Mouse (Mus musculus): ENCODE data around the gene Ube2a.

Ube2a gene

DNA sequence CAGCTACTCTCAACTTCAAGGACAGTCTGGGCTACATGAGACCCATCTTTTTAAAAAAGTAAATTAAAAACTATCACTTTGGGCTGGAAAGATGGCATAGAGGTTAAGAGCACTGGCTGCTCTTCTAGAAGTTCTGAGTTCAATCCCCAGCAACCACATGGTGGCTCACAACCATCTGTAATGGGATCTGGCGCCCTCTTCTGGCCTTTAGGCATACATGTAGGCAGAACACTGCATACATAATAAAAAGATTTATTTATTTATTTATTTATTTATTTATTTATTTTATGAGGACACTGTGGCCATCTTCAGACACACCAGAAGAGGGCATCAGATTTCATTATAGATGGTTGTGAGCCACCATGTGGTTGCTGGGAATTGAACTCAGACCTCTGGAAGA, 25.2 kb downstream of the Ube2a start:
- peak in 1 of 2 experiments; percentile 42 for DNase-seq (ENCODE audit: inconsistent age in 2 of 2, low spot score in 1 of 2)

DNA sequence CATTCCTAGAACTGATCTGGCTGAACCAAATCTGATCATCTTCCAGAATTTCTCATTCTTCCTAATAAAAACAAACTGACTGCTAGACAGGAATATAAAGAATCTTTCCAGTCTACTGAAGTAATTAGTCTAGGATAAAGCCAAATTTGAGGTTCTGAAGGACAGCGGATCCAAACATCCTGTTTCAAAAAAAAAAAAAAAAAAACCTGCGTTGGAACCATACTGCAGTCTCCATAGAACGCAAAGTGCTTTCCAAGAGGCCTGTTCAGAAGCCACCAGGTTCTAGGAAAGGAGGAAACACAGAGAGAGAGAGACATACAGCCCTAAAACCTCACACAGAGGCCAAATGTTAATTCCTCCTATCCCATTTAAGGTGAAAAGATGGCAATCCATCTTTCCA, 28.0 kb downstream of the Ube2a start:
- DNase-seq (ENCODE audit: inconsistent age in 2 of 2, low spot score in 1 of 2): no peak

DNA sequence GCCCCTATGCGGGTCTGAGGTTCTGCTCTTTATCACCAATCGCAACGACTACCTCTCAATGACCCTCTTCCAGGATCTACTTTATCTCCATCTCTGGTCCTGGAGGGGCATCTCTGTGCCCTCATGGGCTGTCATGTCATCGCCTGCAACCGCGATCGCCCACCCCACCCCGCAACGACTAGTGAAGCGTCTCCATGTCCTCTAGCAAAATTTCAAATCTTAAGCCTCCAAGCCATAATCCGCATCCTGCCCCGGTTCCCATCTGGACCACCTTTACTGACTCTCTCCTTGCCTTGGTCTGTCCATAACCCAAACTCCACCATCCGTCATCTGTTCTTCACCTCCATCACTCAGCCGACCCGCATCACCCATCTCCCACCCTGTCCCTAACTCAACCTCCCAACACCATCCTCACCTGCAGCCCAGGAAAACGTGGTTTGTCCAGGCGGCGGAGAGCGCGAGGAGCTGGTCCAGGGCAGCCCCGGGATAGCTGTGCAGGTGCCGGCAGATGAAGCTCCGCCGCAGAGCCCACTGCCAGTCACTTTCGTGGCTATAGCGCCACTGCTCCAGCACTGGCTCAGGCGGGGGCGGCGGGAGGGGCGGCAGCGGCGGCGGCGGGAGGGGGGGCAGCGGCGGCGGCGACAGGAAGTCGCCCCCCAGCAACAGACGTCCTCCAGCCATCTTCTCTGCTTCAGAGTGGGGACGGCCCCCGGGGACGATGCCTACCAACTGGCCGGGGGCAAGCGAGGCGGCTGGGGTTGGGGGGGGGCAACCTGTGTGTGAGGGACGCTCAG, 28.8 kb downstream of the Ube2a start, which contains the start of gene Nkrf:
Nkrf (minus strand) TSS at position 579 of the 794 bp plus-strand sequence.
- peak; percentile 37 to 64 for DNase-seq (ENCODE audit: inconsistent age in 2 of 2, low spot score in 1 of 2)

DNA sequence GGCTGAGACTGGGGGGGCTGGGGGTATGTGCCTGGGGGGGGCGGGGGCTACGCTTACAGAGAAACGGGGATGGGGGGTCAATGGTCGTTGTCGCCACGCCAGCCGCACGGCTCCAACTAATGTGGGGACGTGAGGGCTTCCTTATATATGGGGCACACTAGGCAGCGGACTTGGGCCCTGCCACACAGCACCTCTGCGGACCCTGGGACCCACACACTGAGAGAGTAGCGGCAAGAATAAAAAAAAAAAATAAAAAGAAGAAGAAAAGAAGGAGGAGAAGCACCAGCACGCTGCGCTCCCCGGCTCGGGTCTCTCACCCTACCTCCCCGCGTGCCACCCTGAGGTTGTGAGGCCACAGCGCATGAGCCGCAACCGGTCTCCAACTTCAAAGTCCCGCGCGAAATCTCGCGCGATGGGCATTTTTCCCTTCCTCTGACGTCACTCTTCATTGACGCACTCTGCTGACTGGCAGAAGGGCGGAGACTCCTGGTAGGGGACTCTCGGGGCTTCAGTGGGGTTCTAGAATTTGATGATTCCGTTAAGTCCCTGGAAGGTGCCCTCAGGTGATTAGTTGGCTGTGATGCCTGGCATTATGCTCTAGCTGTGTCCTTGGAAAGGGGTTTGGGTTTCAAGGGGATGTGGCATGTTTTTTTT, 29.5 kb downstream of the Ube2a start:
- DNase-seq (ENCODE audit: inconsistent age in 2 of 2, low spot score in 1 of 2): peak; percentile 92 to 96

DNA sequence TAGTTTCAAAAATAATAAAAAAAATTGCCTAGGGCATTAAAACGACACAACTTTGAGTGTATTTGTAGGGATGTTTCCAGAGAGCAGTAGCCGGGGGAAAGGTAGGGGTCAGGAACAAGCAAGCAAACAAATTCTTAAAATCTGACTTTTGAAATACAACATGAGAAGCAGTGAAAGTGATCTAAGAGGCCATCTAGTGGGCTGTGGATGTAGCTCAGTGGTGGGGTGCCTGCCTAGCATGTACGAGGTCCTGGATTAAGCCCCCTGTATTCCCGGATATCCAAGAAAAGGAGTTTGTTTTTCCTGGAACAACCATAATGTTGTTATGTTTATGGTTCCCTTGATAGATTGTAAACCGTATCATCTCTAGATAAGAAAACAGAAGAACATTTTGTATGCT, 32.8 kb downstream of the Ube2a start:
- DNase-seq (ENCODE audit: inconsistent age in 2 of 2, low spot score in 1 of 2): peak in 1 of 2 experiments; percentile 27

DNA sequence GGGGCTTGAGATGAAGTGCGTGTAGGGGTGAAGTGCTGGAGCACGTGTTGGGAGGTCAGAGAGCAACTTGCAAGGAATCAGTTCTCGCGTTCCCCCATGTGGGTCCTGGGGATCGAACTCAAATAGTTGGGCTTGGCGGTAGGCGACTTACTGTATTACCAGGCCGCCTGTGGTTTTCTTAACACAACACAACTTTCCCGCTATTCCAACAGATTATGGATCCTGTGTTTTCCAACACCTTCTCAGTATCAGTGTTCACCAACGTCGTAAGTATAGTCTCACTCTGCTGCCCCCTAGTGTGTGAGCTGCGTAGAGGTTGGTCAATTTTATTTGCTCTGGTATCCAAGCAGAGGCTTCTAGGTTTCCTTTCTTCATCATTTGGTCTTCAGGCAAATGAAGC, 37.6 kb downstream of the Ube2a start:
- peak; percentile 23 to 78 for DNase-seq (ENCODE audit: inconsistent age in 2 of 2, low spot score in 1 of 2)

DNA sequence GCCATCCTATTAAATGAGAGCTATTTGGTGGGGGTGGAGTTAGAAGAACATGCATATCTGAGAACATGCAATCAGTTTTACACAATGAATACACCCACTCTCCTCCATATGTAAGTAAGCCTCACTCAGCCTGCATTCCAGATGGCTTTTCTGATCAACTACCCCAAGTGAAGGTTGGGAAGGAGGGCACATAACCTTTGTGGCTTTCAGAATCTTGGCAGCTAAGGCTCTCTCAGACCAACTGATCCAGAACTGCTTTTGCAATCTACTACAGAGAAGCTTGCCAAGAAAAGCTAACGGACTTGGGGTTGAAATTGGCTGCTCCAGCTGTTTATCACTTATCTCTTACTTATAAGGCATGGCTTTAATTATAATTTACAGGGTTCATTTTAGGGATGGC, 44.0 kb downstream of the Ube2a start:
- DNase-seq (ENCODE audit: inconsistent age in 2 of 2, low spot score in 1 of 2): peak in 1 of 2 experiments; percentile 38

DNA sequence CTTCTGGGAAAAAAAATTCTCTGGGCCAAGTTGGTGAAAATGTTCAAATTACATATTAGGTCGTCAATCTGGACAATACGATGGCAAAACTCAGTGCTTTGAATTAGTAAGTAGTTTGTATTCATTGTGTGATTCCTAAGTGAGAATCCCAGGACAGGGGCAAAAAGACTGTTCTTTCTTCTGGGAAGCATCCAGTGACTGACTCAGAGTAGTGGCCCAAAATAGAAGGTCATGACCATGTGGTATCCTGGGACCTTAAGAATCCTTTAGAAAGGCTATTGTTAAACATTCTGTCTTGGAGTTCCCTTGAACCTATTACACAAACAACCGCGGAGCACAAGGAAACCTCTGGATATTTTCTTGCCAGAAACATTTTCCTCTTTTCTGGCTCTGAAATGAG, 47.6 kb downstream of the Ube2a start:
- no peak for DNase-seq (ENCODE audit: inconsistent age in 2 of 2, low spot score in 1 of 2)

DNA sequence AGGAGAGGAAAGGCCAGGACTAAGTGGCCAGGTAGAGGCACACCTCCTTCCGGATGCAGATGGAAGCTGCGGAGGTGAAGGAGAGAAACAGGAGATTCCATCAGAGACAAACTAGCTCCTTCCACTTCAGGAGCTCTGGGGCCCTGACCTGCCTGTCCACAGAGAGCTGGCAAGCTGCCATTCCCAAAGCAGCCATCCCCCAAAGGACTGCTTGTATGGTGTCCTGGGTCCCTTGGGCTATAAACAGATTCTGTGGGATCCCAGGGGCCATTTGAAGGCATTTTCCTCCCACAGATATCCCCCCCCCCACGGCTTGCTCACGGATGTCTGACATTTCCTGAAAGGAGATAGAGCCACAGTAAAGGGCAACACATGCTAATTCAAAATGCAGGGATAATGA, 55.1 kb downstream of the Ube2a start:
- no peak for DNase-seq (ENCODE audit: inconsistent age in 2 of 2, low spot score in 1 of 2)

DNA sequence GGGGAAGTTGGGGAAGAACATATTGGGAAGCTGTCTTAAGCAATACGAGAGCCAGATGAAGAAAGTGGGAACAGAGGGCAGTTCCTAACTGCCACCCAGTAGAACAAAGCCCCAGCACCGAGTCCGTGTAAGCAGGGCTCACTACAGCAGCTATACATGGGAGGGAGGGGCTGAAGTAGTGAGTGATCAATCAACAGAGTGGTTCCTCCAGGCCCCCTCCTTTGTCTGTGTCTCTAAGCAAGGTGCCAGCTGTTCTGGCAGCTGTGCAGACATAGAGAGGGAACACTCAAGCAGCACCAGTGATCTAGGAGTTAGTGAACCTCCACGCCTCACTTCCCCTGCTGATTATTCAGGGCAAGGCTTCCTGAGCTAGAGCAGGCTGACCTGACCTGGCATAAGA, 56.0 kb downstream of the Ube2a start:
- no peak for DNase-seq (ENCODE audit: inconsistent age in 2 of 2, low spot score in 1 of 2)

DNA sequence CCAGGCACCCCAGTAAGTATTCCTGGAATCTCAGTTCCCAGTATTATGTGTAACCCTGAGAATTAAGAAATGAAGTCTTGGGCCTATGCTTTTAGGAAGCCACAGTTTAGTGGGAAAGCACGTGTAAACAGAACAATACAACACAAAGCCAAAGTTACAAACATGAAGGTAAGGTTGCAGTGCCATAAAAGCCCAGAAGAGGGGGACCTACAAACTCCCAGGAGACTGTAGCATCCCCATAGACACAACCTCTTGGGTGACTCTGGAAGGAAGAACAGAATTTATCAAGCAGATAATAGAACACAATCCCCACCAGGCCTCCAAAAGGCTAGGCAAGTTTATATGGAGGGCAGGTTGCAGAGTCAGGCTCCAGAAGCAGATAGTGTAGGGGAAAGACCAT, 56.9 kb downstream of the Ube2a start:
- DNase-seq (ENCODE audit: inconsistent age in 2 of 2, low spot score in 1 of 2): peak in 1 of 2 experiments; percentile 55

Measured in adrenal gland, adult (tissue).